Mouse (Mus musculus) right cerebral cortex, adult 18-20 months (tissue): ENCODE results near the gene Fgf13.

ENCODE experiments used
- DNase-seq: peaks from one replicate; pipeline ENCODE4 v3.0.0; 2022; ENCODE audit warnings: mixed read lengths

The Fgf13 gene

DNA sequence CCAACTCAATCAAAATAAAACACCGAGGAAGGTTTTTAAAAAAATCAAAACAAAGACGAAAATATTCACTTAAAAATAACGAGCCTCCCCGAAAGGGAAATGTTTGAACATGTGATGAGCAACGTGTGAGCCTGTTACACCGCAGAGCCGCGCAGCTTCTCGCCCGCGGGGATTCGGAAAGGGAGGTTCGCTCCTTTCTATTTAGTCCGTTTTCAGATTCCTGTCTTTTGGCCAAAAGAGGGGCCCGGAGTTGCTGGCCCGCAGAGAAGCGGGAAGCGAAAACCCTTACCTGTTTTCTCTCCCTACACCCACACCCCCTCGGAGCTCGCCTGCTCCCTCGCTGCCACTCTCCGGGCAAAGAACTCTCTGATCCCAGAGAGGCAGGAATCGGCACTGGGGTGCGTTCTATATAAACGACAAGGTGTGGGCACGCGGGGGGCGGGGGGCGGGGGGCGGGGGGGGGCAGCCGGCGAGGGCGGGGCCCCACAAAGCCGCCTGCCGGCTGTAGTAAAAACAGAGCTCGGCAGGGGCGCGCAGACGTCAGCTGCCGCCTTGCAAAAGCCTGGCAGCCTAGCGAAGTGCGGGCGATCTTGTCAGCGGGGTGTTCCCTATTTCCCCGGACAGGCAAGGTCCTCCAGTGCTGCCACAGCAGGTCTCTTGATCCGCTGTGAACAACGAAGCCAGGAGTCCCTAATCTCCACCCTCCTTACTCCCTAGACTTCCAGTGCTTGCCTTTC is at the start of gene Fgf13:
Gene Fgf13 (minus strand): TSS at position 377 of the 737 bp plus-strand sequence.
- peak; percentile 13 for DNase-seq

DNA sequence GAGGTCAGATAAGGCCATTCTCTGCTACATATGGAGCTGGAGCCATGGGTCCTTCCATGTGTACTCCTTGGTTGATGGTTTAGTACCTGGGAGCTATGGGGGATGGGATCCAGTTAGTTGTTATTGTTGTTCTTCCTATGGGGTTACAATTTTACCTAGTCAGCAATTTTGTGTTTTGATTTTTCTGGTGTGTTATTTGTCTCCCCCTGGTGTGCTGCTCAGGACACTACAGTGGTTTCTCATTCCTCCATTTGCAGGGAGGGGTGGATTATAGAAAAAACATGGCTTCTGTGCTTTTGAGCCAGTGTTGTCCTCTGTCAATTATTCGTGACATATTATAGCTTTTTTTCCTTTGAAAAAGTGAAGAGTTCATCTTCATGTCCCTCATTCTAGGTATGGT is 38.7 kb upstream of the Fgf13 start:
- no peak for DNase-seq

DNA sequence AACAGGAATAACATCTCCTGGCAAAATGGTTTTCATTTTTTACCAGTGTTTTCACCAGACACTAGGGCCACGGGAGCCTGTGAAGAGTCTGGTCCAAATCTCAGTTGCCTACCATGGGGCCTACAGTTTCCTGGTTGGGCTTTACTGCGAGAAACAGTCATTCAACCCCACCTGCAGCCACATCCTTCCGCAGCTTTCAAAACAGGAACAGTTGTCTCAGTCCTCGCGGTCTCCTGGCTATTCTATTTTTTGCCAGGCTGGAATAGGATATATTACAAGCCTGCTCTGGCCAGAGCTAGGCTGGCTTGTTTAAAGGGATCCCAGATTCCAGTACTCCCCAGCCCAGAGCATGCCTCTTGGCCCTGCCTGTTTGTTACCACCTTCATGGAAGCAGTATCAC is 21.2 kb upstream of the Fgf13 start:
- DNase-seq, result no peak

DNA sequence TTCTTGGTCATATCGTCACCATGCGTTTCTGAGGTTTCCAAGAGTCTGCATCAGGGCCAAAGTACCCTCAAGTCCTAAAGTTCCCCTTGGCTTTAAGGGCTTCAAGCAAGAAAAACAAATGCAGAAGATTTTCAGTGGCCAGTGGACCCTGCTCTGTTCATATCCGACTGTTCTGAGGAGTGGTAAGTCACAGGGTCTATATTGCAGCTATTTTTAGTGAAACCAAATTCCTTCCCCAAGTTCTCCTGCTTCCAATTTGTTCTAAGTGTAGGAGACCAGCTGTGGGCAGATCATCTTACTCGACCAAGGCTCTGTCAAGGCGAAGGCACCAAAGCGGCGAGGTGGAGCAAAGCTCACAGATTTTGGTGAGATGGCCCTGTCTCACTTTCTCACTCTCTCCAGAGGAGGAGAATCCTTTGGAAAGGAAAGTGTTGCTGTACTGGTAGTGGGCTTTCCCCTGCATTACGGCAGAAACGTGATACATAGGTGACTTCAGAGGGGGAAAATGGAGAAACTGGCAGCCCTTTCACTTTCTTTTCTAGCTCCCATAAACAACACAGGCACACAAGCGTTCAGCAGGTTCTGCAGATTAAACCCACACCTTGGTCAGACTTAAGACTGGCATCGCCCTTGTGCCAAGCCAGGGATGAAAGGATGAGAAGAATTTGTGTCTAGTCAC is 17.8 kb upstream of the Fgf13 start:
- DNase-seq, result no peak

DNA sequence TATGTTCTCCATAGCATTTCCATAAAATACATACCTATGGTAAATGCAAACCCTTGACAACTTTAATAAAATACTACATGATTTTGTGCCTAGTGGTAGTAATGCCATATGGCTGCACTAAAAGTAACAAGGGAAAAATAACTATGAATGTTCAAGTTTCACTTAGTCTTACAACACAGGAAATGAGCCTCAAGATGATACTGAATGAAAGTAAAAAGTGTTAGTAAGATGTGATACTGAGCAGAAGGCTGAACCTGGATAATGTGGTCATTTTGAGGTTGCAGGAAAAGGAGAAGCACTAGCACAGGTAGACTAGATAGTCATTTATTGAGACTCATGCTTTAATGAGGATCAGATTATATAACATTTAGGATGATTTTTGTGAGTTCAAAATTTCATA is 16.2 kb upstream of the Fgf13 start:
- no peak for DNase-seq

DNA sequence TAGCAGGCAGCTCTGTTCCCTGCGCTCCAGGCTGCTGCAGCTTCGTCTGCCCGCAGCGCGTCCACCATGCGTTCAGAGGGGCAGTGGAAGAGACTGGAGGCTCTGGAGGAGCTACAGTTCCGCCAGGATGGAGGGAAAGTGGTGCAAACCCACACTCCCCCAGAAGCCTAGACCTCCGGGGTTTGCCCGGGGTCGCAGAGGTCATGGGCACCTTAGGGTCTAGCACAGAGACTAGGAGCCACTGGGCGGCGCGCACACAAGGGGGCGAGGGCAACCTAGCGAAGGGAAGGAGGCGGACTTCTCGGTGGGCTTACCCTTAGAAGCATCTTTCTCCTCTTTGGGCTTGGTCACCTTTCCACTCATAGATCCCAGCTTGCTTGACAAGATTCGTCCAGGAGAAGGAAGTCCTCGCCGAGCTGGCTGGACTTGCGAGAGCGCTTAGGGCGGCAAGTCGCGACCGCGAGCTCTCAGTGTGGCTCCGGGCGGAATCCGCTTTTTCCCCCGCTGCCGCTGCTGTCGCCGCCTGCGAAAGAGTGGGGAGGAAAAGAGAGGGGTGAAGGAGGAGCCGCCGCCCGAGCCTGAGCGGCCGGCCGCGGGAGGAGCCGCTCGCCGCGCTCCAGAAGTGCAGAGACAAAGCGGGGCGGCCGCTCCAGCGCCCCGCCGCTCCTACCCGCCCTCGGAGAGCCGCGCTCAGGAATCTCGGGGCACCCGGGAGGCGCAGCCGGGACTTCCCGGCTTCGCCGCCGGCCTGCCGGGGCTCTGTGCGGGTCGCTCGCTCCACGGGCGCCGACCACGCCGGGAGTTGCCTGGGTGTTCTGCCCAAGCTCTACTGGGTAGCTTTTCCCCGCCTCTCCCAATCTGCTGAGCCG is 811 bp downstream of the Fgf13 start:
- peak; percentile 18 for DNase-seq

DNA sequence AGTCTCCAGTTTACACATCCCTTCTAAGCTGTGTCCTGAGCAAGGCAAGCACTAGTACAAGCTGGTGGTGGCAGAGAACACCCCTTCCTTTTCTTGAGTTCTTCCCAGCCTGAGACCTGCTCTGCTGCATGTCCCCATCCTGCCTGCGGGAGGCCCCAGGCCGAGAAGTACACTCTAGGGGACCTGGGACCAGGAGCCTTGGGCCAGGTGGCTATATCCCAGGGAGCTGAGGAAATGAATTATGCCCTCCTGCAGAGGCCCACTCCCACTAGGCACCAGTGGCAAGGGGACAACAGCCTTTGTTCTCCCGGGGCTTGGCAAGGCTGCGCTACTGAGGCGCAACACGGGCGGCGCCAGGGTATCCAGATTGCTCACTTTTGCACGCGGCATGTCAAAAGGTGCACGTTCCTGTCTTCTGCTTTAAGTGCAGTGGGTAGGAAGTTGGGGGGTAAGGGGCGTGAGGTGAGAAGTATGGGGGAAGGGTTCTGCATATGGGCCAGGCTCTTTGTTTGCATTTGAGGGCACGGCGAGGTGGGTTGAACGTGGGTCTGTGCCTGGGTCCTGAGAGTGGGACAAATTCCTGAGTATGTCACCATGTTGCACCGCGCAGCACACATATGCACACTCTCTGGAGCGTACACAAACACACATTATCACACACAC is 1.7 kb downstream of the Fgf13 start:
- peak; percentile 4 for DNase-seq

DNA sequence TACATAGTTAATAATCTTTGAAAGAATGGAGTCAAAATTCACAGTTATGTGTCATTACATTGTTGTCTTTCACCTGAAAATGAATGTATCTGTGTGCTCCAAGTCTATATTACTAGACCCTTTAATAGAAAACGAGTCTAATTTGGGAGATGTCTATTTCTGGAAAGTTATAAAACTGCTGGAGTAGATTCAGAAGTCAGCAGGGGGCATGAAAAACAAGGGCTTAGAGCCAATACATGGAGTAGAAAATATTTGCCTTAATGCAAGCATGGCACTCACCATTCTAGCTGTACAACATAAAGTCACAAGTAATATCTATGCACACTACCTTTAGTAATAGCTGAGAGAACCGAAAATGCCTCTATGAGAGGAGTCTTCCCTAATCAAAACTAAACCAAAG is 19.9 kb downstream of the Fgf13 start:
- DNase-seq, result no peak

DNA sequence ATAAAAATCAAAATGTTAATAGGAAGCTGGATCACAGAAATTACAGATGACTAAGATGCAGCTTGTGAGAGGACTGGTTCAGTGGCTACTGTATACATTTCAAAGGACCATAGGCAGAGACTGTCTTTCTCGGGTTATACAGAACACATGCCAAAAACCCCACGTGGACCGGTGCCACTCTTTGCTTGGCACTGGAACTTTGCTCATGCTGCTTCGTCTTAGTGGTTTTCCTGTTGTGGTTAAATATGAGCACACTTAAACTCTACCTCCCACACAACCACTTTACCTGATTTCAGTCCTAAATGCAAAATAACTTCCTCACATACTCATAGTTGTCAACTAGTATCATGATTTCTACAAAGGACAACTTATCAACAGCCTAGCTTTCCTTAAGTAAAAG is 59.6 kb downstream of the Fgf13 start:
- no peak for DNase-seq

DNA sequence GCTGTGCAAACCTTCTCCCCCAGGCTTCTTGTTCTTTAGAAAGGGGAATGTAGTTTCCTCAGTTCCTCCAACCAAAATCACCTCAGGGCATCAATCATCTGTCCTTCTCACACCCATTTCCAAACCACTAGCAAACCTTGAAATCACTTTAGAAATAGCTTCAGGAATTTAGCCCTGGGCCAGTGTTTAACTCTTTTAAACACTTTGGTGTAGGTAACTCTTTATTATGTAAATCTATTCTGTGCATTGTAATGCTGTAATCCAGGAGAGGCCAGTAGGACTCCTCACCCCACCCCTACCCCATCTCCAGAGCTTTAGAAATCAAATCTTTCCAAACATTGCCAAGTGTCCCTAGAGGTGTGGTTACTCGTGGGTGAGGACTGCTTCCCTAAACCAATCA is 74.5 kb downstream of the Fgf13 start:
- no peak for DNase-seq

DNA sequence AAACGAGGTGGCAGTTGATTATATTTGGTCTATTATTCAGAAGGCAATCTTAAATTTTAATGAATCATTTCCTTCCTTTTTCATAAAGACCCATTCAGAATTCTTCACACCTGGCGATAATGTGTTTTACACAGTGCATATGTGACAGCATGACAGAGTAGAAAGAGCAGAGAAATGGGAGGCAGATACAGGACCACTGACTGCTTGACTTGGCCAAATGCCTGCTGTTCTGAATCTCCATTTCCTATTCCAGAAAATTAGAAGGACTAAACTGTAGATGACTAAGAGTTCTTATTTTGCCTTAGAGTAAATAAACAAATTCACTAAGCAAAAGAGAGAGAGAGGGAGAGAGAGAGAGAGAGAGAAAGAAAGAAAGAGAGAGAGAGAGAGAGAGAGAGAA is 82.4 kb downstream of the Fgf13 start:
- DNase-seq, result no peak

DNA sequence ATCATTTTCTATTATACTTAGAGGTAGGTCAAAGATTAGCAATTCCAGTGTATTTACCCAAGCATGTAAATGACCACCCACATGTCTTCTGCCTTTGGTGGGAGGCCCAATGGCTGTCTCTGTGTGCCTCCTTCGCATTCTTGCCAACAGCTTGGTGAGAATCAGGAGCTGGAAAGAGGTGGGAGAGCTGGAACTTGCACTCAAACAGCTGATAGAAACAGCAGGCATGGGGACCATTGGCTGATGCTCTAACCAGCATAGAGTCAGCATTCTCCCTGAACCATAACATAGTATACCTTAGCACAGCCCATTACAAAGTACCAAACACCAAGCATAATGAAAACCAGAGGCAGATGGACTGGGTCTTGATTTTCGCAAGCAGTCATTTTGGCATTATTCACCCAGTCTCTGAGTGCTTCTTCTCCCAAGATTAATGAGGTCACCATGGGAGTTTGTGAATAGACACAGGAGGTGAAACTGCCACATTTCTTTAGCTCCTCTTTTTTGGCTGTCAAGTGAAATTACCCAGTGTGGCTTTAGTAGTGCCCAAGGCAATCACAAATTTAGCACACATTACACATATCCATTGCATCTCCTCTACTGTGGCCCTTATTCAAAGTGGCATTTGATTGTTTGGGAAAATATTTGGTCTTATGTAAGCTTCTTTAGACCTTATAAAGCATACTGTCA is 165.1 kb downstream of the Fgf13 start:
- DNase-seq, result no peak

DNA sequence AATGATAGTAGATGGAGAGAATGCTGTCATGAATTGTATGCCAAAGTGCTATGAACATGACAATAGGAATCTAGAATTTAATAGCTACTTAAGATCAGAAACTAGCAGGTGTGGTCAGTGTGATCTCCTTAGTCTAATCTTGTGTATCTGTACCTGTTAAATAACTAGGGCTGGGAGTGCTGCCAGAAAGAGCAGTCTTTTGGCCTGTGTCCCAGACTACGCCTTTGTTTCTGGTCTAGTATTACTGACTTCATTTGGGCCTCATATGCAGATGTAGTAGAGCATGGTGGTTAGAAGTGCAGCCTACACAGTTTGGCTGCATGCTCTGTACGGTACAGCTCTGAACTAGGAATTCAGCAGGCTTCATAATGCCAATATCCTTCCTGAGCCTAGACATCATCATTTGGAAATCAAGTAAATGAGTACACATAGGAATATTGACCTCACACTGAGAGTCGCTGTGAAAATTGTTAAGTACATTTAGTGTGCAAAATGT is 276.9 kb downstream of the Fgf13 start:
- DNase-seq, result no peak

DNA sequence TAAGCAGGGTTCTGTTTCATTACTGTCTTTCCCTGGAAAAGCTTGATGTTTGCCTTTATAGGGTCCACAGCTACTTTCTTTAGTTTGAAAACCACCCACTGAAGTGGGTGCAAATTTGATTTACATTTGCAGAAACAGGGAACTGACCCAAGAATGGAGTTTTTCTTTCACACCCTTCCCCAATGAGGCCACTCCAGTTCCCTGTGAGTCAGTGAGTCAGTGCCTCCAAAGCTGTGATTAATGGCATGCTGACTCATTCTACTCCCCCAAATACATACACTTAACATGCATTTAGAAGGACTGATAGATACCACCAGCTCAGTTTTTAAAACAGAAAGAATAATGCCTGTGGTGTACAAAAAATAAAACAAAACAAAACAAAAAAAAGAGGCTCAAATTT is 316.3 kb downstream of the Fgf13 start:
- peak; percentile 8 for DNase-seq

DNA sequence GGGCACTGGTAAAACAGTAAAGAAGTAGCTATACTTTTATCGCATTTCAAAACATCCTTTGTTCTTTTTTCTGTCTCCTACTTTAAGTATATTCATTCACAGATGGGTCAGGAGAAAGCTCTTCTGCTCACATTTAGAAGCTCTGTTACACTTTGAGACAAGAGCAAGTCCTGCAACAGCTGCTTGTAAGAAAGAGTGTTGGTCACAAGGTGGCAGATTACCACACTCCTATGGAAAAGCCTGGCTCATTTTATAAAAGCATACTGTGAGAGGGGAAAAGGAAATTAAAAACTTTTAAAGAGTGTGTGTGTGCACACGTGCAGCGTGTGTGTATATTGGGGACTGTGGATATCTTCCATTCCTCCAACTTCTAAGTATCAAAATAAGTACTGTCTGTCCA is 324.1 kb downstream of the Fgf13 start:
- no peak for DNase-seq

DNA sequence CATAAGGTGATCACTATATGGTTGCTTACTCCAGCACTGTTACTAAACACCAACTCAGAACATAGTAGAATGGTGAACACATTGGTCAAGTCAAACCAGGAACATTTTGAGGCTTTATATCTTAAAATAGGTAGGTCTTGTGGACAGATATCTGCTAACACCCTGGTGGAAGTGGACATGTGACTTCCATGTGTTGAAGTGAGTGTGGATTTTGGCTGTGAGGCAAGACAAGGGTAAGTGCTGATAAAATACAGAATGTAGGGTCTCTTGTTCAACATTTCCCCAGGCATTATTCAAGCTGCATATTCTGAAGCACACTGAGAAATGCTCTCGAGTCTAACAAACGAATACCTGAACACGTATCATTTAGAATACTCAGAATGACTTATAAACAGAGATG is 324.7 kb downstream of the Fgf13 start:
- DNase-seq, result no peak

DNA sequence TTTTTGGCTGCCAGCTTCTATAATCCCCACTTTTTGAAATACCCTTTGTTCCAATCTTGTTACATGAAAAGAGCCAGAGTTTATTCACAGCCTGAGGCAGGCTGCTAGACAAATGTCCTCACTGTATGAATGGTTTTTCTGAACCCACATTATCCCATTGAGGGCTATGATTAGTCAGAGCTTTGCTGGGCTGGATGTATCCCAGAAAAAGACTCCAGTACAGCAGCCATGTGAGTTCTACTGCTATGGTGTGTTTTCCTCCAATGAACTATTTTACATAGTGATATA is 326.5 kb downstream of the Fgf13 start:
- no peak for DNase-seq

DNA sequence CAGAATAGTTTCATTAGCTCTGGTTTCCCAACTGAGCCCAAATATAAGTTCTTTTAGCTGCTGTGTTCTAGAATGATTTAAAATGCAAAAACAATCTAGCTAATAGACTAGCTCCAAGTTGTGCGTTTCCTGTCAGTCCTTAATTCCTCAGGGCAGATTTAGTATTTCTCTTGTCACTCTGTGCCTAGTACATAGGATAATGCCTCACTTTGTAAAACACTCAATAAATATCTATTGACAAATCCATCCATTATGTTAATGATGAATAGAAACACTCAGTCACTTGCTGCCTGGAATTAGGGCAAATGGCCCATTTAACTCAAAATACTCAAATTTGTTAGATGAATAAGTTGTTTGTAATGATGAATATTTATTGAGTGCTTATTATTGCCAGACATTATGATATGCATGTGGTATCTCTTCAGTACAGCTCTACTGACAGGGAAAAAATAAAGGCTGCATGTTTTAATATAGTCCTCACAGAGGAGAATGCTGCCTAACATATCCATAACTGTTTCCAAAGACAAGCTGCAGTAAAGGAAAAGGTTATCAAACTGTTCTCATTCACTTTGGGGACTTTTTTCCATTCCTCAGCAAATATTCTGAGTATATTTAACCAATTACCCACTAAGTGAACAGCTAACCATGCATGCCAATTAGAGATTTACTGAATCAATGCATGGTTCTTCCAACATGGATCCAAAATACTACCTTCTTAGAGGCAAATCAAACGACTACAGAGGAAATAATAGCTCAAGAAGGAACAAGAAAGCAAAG is 327.0 kb downstream of the Fgf13 start:
- no peak for DNase-seq

DNA sequence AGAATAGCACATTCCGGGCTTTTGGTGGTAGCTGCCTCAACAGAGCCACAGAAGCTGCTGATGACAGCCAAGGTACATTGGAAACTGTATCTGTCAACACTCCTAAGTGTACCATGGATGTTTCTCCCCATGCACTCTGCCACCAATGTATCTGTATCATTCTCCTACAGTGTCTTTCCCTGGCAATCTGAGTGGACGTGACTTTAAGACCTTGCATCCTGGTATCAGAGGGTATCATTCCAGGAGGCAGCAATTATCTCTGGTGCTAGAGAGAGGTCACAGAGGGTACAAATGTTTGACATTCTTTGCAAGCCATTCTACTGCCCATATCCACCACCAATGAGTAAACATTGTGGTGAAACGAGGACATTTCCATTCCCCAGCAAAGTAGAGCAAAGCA is 347.2 kb downstream of the Fgf13 start:
- DNase-seq, result no peak

DNA sequence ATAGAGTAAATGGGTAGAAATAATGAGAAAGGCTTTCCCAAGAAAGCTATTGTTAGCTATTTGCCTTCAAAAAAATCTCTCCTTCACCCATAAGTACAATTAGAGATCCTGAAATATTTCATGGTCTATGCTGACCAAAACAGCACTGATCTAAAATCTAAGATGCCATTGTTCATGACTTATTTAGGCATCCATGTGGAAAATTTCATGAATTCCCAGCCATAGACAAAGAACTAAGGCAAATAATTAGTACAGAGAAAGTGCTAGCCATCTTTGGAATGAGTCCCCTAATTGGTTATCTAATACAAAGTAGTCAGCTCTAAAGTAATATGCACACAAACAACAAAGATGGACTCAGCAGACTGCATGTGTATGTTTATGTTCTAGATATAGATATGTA is 366.7 kb downstream of the Fgf13 start:
- no peak for DNase-seq

DNA sequence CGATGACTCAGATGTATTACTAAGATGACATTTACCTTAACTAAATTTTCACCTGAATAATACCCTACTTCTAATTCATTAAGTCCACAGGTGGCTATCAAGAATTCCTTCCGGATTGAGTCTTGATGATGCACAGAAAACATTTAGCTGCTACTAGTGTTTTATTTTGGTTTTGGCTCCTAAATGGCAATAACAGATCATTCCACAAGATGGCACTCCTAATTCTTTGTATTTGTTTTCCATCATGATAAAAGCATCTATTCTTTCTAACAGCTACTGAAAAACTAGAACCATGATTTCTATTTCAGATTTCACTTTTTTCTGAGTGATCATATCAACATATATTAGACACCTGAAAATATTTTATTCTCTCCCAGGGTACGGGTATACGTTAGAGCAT is 373.7 kb downstream of the Fgf13 start:
- DNase-seq, result no peak

DNA sequence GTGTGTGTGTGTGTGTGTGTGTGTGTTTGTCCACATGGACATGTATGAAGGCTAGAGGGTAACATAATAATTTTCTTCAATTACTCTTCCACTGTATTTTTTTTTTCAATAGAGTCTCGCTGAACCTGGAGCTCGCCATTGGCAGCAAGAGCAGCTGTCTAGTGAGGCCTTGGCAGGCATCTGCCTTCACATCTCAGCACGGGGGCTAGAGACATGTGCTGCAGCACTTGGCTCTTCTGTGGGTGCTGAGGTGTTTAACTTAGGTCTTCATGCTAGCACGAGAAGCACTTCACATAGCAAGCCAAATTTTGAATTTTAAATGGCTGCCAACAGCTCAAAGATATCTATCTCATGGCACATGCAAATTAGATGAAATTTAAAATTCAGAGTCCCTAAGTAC is 380.9 kb downstream of the Fgf13 start:
- DNase-seq, result no peak
